Mouse (Mus musculus) forebrain, embryonic 14.5 days (tissue): ENCODE measurements around the gene Tbrg1. TPM values are rescaled to one million over a fixed set of nuclear protein-coding genes. Genes with fewer than 3 reads are reported as not detected.

Experiments used
- ATAC-seq: fragments of 200-750 bp; cut with Nextera tagmentation; 2 replicates; pipeline ENCODE4 v1.8.0; 2017; ENCODE audit warnings: mild to moderate bottlenecking, moderate library complexity
- DNase-seq: peaks from one replicate; pipeline ENCODE4 v3.0.0-alpha.2; 2015; ENCODE audit warnings: low spot score
- H3K27ac ChIP-seq: fragments of 300-500 bp; sonication (generic); 2 replicates; pipeline ENCODE4 v1.5.1; 2014; ENCODE audit warnings: low read depth, mild to moderate bottlenecking, control low read depth, low read length, moderate library complexity
- H3K27me3 ChIP-seq: fragments of 300-500 bp; sonication (generic); replicated peaks from 2 replicates; pipeline ENCODE4 v1.6.1; 2014; ENCODE audit warnings: low read length, control low read depth, mixed read lengths; ENCODE audit not compliant: control insufficient read depth, insufficient read depth
- H3K36me3 ChIP-seq: fragments of 300-500 bp; sonication (generic); 2 replicates; pipeline ENCODE4 v1.6.1; 2014; ENCODE audit warnings: low read length, control low read depth; ENCODE audit not compliant: control insufficient read depth, insufficient read depth
- H3K4me1 ChIP-seq: fragments of 300-500 bp; sonication (generic); 2 replicates; pipeline ENCODE4 v1.6.1; 2014; ENCODE audit warnings: antibody characterized with exemption, low read length, control low read depth; ENCODE audit not compliant: control insufficient read depth, insufficient read depth
- H3K4me2 ChIP-seq: fragments of 300-500 bp; sonication (generic); 2 replicates; pipeline ENCODE4 v1.6.1; 2014; ENCODE audit warnings: mild to moderate bottlenecking, control low read depth, low read length
- H3K4me3 ChIP-seq: fragments of 300-500 bp; sonication (generic); 2 replicates; pipeline ENCODE4 v1.5.1; 2014; ENCODE audit warnings: low read depth, low read length, control low read depth
- H3K9ac ChIP-seq: fragments of 300-500 bp; sonication (generic); 2 replicates; pipeline ENCODE4 v1.6.1; 2014; ENCODE audit warnings: mild to moderate bottlenecking, low read length, control low read depth, moderate library complexity
- H3K9me3 ChIP-seq: fragments of 300-500 bp; sonication (generic); replicated peaks from 2 replicates; pipeline ENCODE4 v1.6.1; 2016; ENCODE audit warnings: low read length, control low read depth, mixed read lengths; ENCODE audit not compliant: control insufficient read depth
- WGBS: fragments of 180-500 bp; shearing (Covaris S2); extraction: QIAGEN DNeasy Blood & Tissue Kit; methylation state at CpG from one replicate; pipeline ENCODE4 v1.1.7; 2014; 5-methylcytosine and 5-hydroxymethylcytosine counted together
- polyA plus RNA-seq: library from polyadenylated mRNA; unstranded; fragments of >200 nt; fragmentation: Nextera tagmentation; extraction: Ambion mirVana; gene quantifications from 2 replicates; pipeline ENCODE4 v1.2.1, GENCODE M21; 2014

Gene Tbrg1
- polyA plus RNA-seq, 1 experiment from 2014 or later: 97.4 TPM

DNA sequence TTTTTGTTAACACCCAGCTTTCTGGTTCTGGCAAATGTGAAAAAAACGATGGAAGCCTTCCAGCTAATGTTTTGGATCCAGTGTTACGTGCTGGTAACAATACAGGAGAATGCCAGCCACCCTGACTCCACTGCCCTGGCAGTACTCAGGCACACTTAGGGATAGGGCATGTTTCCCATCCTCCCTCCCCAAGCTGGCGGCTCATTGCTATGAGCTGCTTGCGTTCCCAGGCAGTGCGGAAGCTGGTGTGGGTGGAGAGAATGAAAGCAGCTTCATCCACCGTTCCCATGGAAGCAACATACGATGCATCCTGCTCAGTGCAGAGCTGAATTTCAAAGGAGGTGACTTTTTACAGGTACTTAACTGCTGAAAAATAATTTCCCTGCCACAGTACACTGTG, 31.5 kb downstream of the Tbrg1 start:
- Histone ChIP-seq H3K9me3 (no peaks in the 10 kb centered on the region), H3K36me3 (no peaks in the 10 kb centered on the region), H3K27me3 (no peaks in the 10 kb centered on the region), H3K4me3 (no peak overlapping the region), H3K9ac (peak overlapping the region; percentile 47; the same call in 1 of the 2 replicates), H3K4me2 (peak overlapping the region; percentile 42), H3K4me1 (peaks cover 20% of the 10 kb centered on the region), H3K27ac (peak overlapping the region; percentile 89)
- WGBS: 4% methylated on average over 7 of the region's 7 CpGs
- ATAC-seq: peak; percentile 92
- peak; percentile 87 for DNase-seq

GRCm38 (mm10) chr9:37625129-37625528, 32.0 kb downstream of the Tbrg1 start:
- H3K9me3 ChIP-seq: no peaks in the 10 kb centered on the region
- no peaks in the 10 kb centered on the region for H3K27me3 ChIP-seq
- no peak overlapping the region for H3K4me3 ChIP-seq
- H3K9ac ChIP-seq: 0 out of 2 replicates have a peak overlapping the region, but pooled peaks have one; percentile 35
- peak overlapping the region; percentile 89 for H3K27ac ChIP-seq
- no peaks in the 10 kb centered on the region for H3K36me3 ChIP-seq
- ATAC-seq: peak; percentile 84
- H3K4me1 ChIP-seq: peaks cover 20% of the 10 kb centered on the region
- WGBS: 13% methylated on average over 3 of the region's 3 CpGs
- peak; percentile 77 for DNase-seq
- H3K4me2 ChIP-seq: peak overlapping the region; percentile 42; the same call in 1 of the 2 replicates

- H3K36me3 ChIP-seq: no peaks in the 10 kb centered on the region
- no peak overlapping the region for H3K9ac ChIP-seq
- ATAC-seq: no peak
- H3K4me2 ChIP-seq: no peak overlapping the region
- no peaks in the 10 kb centered on the region for H3K9me3 ChIP-seq
- 75% methylated on average over 1 of the region's 1 CpGs for WGBS
- peak overlapping the region; percentile 89; the same call in 1 of the 2 replicates for H3K27ac ChIP-seq
- H3K4me1 ChIP-seq: peaks cover 20% of the 10 kb centered on the region
- DNase-seq: no peak
- no peak overlapping the region for H3K4me3 ChIP-seq
- H3K27me3 ChIP-seq: no peaks in the 10 kb centered on the region
Measured at GRCm38 (mm10) chr9:37624502-37624901, 32.6 kb downstream of the Tbrg1 start.

- peak; percentile 70 for DNase-seq
- H3K27me3 ChIP-seq: no peaks in the 10 kb centered on the region
- H3K36me3 ChIP-seq: no peaks in the 10 kb centered on the region
- no peak overlapping the region for H3K27ac ChIP-seq
- WGBS: 76% methylated on average over 3 of the region's 3 CpGs
- no peak for ATAC-seq
- H3K4me3 ChIP-seq: no peak overlapping the region
- H3K9me3 ChIP-seq: no peaks in the 10 kb centered on the region
- peaks cover 20% of the 10 kb centered on the region for H3K4me1 ChIP-seq
- H3K4me2 ChIP-seq: no peak overlapping the region
- H3K9ac ChIP-seq: no peak overlapping the region
Measured at GRCm38 (mm10) chr9:37623981-37624380, 33.1 kb downstream of the Tbrg1 start.

- peak; percentile 55 for DNase-seq
- ATAC-seq: peak; percentile 37; the same call in 1 of the 2 replicates
- Histone ChIP-seq H3K9ac (no peak overlapping the region), H3K36me3 (no peaks in the 10 kb centered on the region), H3K4me1 (peaks cover 15% of the 10 kb centered on the region), H3K4me2 (no peak overlapping the region), H3K9me3 (no peaks in the 10 kb centered on the region), H3K27me3 (no peaks in the 10 kb centered on the region), H3K4me3 (no peak overlapping the region), H3K27ac (no peak overlapping the region)
- WGBS: 73% methylated on average over 6 of the region's 6 CpGs
Measured at GRCm38 (mm10) chr9:37621290-37621689, 35.8 kb downstream of the Tbrg1 start.

GRCm38 (mm10) chr9:37616770-37617169, 40.3 kb downstream of the Tbrg1 start:
- H3K27ac ChIP-seq: no peak overlapping the region
- 58% methylated on average over 2 of the region's 2 CpGs for WGBS
- no peak for ATAC-seq
- no peaks in the 10 kb centered on the region for H3K9me3 ChIP-seq
- 0 out of 2 replicates have a peak, but pooled peaks cover 3% of the 10 kb centered on the region for H3K4me1 ChIP-seq
- peak overlapping the region; percentile 17; the same call in 1 of the 2 replicates for H3K9ac ChIP-seq
- DNase-seq: peak; percentile 59
- no peak overlapping the region for H3K4me3 ChIP-seq
- H3K4me2 ChIP-seq: no peak overlapping the region
- H3K36me3 ChIP-seq: no peaks in the 10 kb centered on the region
- no peaks in the 10 kb centered on the region for H3K27me3 ChIP-seq

- H3K27ac ChIP-seq: no peak overlapping the region
- ATAC-seq (no peak), DNase-seq (peak; percentile 14)
- H3K4me3 ChIP-seq: no peak overlapping the region
- no peaks in the 10 kb centered on the region for H3K27me3 ChIP-seq
- no peaks in the 10 kb centered on the region for H3K36me3 ChIP-seq
- no peaks in the 10 kb centered on the region for H3K9me3 ChIP-seq
- no peak overlapping the region for H3K4me2 ChIP-seq
- H3K9ac ChIP-seq: no peak overlapping the region
- H3K4me1 ChIP-seq: 0 out of 2 replicates have a peak, but pooled peaks cover 3% of the 10 kb centered on the region
- WGBS: 63% methylated on average over 5 of the region's 5 CpGs
Measured at GRCm38 (mm10) chr9:37615220-37615619, 41.9 kb downstream of the Tbrg1 start.

- Histone ChIP-seq H3K27ac (no peak overlapping the region), H3K4me2 (peak overlapping the region; percentile 63; the same call in 1 of the 2 replicates), H3K27me3 (no peaks in the 10 kb centered on the region), H3K4me1 (0 out of 2 replicates have a peak, but pooled peaks cover 3% of the 10 kb centered on the region), H3K36me3 (no peaks in the 10 kb centered on the region), H3K4me3 (no peak overlapping the region), H3K9ac (peak overlapping the region; percentile 75; the same call in 1 of the 2 replicates), H3K9me3 (no peaks in the 10 kb centered on the region)
- peak; percentile 18 for ATAC-seq
- no peak for DNase-seq
Measured at GRCm38 (mm10) chr9:37614316-37614715, 42.8 kb downstream of the Tbrg1 start.

DNA sequence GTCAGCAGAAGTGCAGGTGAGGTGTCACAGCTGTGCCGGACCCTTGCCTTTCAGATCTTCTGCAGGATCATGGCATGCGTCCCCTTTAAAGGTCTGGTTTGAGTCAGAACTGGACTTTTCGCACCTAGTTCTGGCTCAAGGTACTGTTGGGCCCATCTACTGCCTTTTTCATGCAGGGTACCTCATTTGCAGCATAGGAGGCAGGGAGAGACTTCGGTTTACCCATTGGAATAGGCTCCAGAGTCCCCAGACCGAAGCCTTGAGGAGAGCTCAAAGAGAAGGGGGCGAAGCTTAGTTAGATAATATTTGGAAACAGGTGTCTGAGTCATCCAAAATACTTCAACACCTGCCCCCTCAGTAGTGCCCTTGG, 43.2 kb downstream of the Tbrg1 start:
- no peaks in the 10 kb centered on the region for H3K9me3 ChIP-seq
- H3K27me3 ChIP-seq: no peaks in the 10 kb centered on the region
- WGBS: 22% methylated on average over 6 of the region's 6 CpGs
- peak overlapping the region; percentile 63 for H3K4me2 ChIP-seq
- DNase-seq (no peak), ATAC-seq (peak; percentile 54; the same call in 1 of the 2 replicates)
- H3K4me3 ChIP-seq: peak overlapping the region; percentile 44
- H3K9ac ChIP-seq: peak overlapping the region; percentile 75
- H3K36me3 ChIP-seq: no peaks in the 10 kb centered on the region
- H3K4me1 ChIP-seq: 0 out of 2 replicates have a peak, but pooled peaks cover 3% of the 10 kb centered on the region
- H3K27ac ChIP-seq: peak overlapping the region; percentile 44; the same call in 1 of the 2 replicates
